Mouse (Mus musculus) left cerebral cortex, postnatal 10 days (tissue): ENCODE measurements around the gene H2afv. TPM values are rescaled to one million over a fixed set of nuclear protein-coding genes. Genes with fewer than 3 reads are reported as not detected.
A peak's percentile ranks its signal among the peaks of the same experiment; 100 is the strongest.

Source experiments
- DNase-seq, 2 experiments: peaks; one replicate each; pipeline ENCODE4 v3.0.0; 2021 to 2022; ENCODE audit warnings: low spot score in 2 of 2, mixed read lengths in 1 of 2; ENCODE audit errors: extremely low spot score in 1 of 2
- intact Hi-C: fragments of 180-260 bp; cut with DNase I; formaldehyde crosslinking; loops from one replicate; pipeline ENCODE4 v1.15.1; 2025
- total RNA-seq, 2 experiments: library from RNA; stranded (reverse); gene quantifications; 2 replicates each; pipeline ENCODE4 v1.2.3; 2021

H2afv gene
- total RNA-seq, result 10 to 100 TPM; 26.6 to 28.9 TPM

DNA sequence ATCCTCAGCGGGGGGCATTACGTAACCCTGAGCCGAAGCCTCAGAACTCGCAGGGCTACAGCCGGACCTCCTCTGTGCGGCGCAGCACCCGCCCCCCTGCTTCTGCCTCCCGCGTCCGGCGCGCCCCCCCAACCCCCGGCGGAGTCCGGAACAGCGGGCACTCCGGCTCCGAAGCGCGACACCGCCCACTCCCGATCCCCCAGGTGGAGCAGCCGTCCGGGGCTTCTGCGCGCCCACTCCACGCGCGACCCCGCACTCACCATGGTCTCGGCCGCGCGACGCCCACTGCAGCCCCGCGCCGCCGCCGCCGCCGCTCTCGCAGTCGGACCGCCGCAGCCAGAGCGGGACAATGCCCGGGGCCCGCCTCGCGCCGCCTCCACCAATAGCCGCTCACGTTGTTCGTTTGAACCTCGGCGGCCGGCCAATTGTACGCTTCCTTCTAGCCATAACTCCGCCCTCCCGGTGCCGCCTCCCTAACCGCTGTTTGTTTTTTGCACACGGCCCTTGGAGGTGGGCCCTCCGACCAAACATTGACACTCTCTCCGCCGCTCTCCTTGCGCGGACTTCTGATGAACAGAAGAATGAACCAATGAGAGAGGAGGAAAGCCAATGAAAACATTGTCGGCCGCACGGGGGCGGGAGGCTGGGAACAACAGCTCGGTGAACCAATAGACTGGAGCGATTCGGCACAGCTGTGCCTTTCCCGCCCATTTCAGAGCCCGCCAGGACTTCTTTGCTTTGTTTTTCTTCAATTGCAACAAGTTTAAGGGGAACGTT is at the start of gene H2afv:
Gene H2afv (minus strand): TSS at position 367 of the 777 bp plus-strand sequence.
- intact Hi-C loops, result no loop called here
- DNase-seq, result peak; percentile 99 to 100

DNA sequence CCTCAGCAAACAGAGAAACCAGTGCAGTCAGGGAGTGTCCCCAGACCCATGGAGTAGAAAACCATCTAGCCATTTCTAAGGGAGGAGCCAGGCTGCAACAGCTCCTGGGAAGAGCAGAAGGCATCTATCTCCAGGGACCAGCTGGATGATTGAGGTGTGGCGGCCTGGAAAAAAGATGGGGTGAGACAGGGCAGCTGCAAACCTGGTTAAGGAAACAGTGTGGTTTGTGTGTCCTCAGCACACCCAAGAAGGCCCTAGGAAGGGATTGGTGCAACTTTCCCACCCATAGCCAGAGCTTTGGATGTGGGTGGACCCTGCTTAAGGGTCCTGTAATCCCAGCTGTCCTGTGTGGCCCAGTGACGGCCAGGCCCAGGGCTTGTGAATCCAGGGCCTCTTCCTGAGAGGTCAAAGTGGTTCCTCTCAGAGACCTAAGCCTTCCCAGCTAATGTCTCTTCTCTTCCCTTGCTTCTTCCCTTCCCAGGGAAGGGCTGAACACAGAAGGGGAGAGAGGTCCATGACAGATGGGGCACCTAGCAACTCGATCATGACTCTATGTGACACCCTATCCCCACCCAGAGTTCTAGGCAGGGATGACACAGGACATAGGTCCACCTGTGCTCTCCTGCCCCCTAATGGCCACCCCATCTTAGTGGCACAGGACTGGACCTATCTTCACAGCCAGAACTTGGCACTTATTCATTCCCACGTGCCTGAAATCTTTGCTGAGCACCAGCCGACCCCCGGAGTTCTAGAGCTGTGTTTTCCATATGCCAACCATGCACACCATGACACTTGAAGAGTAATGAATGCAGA is 45.7 kb upstream of the H2afv start:
- intact Hi-C loops, result no loop called here
- peak in 1 of 2 experiments; percentile 47 for DNase-seq

DNA sequence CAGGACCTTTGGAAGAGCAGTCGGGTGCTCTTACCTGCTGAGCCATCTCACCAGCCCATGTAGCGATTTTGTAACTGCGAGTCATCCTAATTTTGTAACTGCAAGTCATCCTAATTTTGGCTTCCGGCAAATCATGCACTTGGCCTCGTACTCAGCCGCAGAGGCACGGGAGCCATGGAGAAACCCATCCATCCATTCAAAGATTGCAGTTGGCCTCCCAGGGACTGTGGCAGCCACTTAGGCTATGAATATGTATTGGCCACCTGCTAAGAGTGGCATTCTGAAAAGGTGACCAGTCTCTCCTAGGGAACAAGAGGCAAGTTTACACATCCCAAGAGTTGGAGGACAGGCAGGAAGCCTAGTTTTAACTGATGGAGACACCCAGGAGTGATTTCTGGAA is 45.0 kb upstream of the H2afv start:
- intact Hi-C loops, result no loop called here
- DNase-seq, result no peak

DNA sequence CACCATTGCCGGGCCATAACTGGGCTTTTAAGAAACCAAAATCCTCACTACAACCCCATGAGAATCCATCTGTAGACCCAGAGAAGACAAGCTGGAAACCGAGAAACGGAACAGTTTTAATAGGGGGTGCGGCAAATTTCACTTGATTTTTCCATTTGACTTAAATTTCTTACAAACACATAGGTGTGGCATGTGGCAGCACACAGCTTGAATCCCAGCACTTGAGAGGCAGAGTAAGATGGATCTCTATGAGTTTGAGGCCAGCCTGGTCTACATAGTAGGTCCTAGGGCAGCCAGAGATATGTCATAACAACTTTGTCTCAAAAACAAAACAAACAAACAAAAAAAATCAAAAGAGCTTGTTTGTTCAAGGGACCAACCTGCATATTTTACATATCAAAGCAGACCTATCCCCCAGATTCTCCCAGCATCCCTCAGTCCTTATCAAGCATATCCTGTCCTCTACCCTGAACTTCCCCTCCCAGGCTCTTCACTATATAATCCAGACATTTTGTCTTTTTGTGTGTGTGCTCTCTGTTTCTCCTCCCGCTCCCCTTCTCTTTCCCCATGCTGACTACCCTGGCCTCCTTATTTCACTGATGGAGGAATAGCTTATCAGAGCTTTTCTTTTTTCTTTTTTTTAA is 43.9 kb upstream of the H2afv start:
- DNase-seq, result no peak
- intact Hi-C loops, result no loop called here

DNA sequence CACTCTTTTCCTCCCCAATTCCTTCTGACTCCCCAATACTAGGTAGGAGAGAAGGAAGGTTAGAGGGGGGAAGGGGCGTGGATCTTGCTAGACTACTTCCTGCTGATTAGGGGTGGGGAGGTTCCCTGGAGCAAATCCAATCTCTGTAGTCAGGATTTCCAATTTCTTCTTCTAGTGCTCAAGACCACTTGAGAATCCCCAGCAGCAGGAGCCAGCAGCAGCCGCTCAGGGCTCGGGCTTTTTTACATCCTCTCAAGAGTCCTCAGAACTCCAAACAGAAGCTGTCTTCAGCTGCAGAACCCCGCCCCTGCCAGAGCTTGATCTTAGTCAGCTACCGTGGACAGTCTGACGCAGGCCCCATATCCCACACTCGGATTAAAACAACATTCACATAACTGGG is 43.3 kb upstream of the H2afv start:
- intact Hi-C loops, result no loop called here
- no peak for DNase-seq

DNA sequence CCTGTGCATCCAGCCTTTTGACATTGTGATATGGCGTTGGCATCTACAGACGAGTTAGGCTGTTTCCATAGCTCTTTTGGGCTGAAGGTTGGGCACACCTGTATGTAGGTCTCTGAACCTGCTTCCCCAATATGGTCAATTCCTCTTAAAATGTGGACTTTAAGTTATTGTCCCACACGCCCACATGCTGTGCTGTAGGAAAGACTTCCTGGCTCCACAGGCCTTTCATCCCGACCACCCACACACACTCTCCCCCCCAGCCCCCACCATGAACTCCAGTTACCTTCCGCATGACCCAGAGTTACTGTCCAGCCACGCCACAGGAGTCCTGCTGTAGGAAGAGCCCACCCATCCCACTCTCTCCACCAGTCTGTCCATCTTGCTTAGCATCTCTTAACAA is 42.7 kb upstream of the H2afv start:
- DNase-seq, result no peak
- intact Hi-C loops, result no loop called here

GRCm38 (mm10) chr11:6484244-6484959 is 40.2 kb upstream of the H2afv start:
- intact Hi-C loops, result no loop called here
- no peak for DNase-seq

DNA sequence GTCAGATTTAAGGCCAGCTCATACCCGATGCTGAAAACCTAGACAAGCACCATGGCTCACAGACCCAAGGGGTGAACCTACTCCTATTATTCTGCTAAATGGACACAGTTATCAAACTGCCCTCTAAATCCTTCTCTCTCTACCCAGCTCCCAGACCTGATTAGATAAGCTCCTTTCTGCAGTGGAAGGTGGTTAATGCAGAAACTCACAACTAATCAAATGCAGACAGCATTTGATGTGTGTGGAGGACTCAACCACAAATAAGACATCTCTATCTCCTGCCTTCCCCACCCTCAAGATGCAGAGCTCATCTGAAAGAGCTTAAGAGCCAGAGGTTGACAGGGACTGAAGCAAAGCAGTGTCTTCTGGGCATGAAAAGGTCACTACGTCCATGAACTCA is 38.9 kb upstream of the H2afv start:
- intact Hi-C loops, result no loop called here
- DNase-seq, result no peak

- DNase-seq, result peak in 1 of 2 experiments; percentile 31
- intact Hi-C loops, result no loop called here
Measured at GRCm38 (mm10) chr11:6481669-6482185, 37.5 kb upstream of the H2afv start.

- no peak for DNase-seq
- intact Hi-C loops, result no loop called here
Measured at GRCm38 (mm10) chr11:6480681-6481405, 36.6 kb upstream of the H2afv start.

- DNase-seq, result no peak
- intact Hi-C loops, result no loop called here
Measured at GRCm38 (mm10) chr11:6480191-6480590, 35.9 kb upstream of the H2afv start.

DNA sequence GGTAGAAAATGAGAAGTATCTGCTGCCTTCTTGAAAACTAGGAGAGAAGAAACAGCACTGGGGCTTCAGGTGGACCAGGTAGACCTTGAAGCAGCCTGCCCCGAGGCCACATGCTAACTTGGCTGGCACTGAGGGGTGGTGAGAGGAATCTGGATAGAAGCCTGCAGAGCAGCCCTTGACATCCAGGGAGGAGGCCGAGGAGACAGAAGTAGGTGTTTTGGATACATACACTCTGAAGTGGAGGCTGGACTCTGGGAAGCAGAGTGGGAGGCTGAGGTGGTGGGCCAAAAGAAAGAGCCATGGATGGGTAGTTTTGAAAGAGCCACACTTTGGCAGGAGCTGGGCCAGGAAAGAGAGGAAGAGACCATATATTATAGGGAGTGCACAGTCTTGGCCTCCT is 35.0 kb upstream of the H2afv start:
- no peak for DNase-seq
- intact Hi-C loops, result loop anchor here (5.0 kb wide), 1 partner anchor 48 kb away; no protein-coding TSS in a partner anchor

GRCm38 (mm10) chr11:6477350-6477749 is 33.1 kb upstream of the H2afv start:
- DNase-seq, result no peak
- intact Hi-C loops, result loop anchor here (5.0 kb wide), 1 partner anchor 50 kb away; no protein-coding TSS in a partner anchor

DNA sequence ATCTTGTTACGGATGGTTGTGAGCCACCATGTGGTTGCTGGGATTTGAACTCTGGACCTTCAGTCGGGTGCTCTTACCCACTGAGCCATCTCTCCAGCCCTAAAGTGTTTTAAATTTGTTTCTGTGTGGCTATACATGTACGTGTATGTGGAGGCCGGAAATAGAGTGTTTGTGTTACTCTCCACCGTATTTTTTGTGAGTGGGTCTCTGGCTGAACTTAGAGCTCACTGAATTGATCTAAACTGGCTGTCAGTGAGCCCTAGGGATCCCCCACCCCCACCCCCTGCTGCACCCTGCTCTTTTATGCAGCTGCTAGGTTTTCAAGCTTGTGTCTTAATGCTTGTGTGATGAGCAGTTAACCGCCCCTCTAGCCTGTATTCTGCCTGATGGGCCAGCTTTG is 32.6 kb upstream of the H2afv start:
- DNase-seq, result no peak
- intact Hi-C loops, result loop anchor here (5.0 kb wide), 1 partner anchor 50 kb away; no protein-coding TSS in a partner anchor

- DNase-seq, result peak; percentile 84 to 96
- intact Hi-C loops, result loop anchor here (5.0 kb wide), 1 partner anchor 51 kb away; no protein-coding TSS in a partner anchor
Measured at GRCm38 (mm10) chr11:6475867-6476484, 31.7 kb upstream of the H2afv start, which contains the start of gene Purb. Gene Purb (minus strand): TSS chr11:6475917.

- intact Hi-C loops, result loop anchor here (5.0 kb wide), 1 partner anchor 52 kb away; no protein-coding TSS in a partner anchor
- peak in 1 of 2 experiments; percentile 77 for DNase-seq
Measured at GRCm38 (mm10) chr11:6474874-6475731, 30.9 kb upstream of the H2afv start.
